In the genomic region with DNA sequence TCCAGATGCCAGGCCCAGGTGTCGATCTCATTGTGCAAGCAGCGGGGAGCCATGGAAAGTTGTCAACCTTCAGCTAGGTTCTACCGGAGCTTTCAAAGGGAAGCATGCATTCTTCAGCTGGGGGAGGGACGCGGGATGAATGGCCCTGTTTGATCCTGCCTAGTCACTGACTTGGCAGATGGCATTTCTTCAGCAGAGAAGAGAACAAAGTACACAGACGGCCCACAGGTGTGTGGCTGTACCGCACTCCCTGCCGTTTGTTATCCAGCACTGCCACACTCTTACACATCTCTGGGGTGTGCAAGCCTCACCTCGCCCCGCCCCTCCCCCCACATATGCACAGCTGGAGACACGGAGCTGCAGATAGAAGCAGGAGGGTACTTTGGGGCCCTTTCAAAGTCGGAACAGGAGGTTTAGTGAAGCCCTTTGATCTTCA, we compare ENCODE assay signal across 8 mouse cellular contexts.
DNase-seq lines count a peak whose midpoint lies in the region; ATAC-seq and TF ChIP-seq lines count a peak whose summit lies in the region.

No protein-coding gene starts in this region.

- WGBS in heart, embryonic 13.5 days = 21% methylated on average over 12 of the region's 12 CpGs
- 17% methylated on average over 12 of the region's 12 CpGs for WGBS in intestine, postnatal 0 days

- H3K27ac ChIP-seq in heart, embryonic 13.5 days (replicated peaks) = no peak overlapping the region
- no peak overlapping the region for H3K27ac ChIP-seq in intestine, postnatal 0 days (ENCODE audit: low read depth, low read length)

- ATAC-seq in heart, embryonic 13.5 days (ENCODE audit: extremely low read depth, insufficient number of reproducible peaks, low FRiP score, low TSS enrichment) = no peak
- peak; percentile 94 for ATAC-seq in intestine, postnatal 0 days
- ATAC-seq in megakaryocyte progenitor cell, adult 5-6 weeks (replicated peaks; ENCODE audit: poor library complexity) = peak; percentile 80

- no peak overlapping the region for H3K9ac ChIP-seq in heart, embryonic 13.5 days
- no peak overlapping the region for H3K9ac ChIP-seq in intestine, postnatal 0 days (ENCODE audit: low read depth, low read length)

- DNase-seq in heart, postnatal 25 days (ENCODE audit: low spot score) = no peak
- peak; percentile 24 for DNase-seq in Muller cell, postnatal 12 days (ENCODE audit: inconsistent ontology term)
- no peak for DNase-seq in layer of hippocampus, postnatal 36 days
- no peak for DNase-seq in cerebellum, postnatal 14 days
- DNase-seq in left cerebral cortex, adult 9 months (ENCODE audit: low spot score in 2 of 2) = no peak

- H3K4me2 ChIP-seq in heart, embryonic 13.5 days = peak overlapping the region; percentile 9; the same call in 1 of the 2 replicates
- peak overlapping the region; percentile 3; the same call in 1 of the 2 replicates for H3K4me2 ChIP-seq in intestine, postnatal 0 days (replicated peaks; ENCODE audit: low read depth)

- H3K9me3 ChIP-seq in heart, embryonic 13.5 days = no peaks in the 10 kb centered on the region
- H3K9me3 ChIP-seq in intestine, postnatal 0 days (ENCODE audit: control insufficient read depth) = no peaks in the 10 kb centered on the region

- intact Hi-C loops in heart, postnatal 25 days (cut with DNase I) = no loop called here

- peaks cover 70% of the 10 kb centered on the region for H3K36me3 ChIP-seq in heart, embryonic 13.5 days
- H3K36me3 ChIP-seq in intestine, postnatal 0 days (ENCODE audit: control insufficient read depth, insufficient read depth) = peaks cover under 1% of the 10 kb centered on the region; the same call in 1 of the 2 replicates

- peaks cover 15% of the 10 kb centered on the region for H3K4me1 ChIP-seq in heart, embryonic 13.5 days
- H3K4me1 ChIP-seq in intestine, postnatal 0 days (replicated peaks; ENCODE audit: control insufficient read depth, insufficient read depth, low read length) = peaks cover 5% of the 10 kb centered on the region; the same call in 1 of the 2 replicates

- H3K4me3 ChIP-seq in heart, embryonic 13.5 days = no peak overlapping the region
- no peak overlapping the region for H3K4me3 ChIP-seq in intestine, postnatal 0 days (ENCODE audit: low read depth, low read length)

- H3K27me3 ChIP-seq in heart, embryonic 13.5 days (replicated peaks) = no peaks in the 10 kb centered on the region
- H3K27me3 ChIP-seq in intestine, postnatal 0 days (replicated peaks; ENCODE audit: control insufficient read depth, insufficient read depth, low read length) = no peaks in the 10 kb centered on the region

- peak; percentile 44 for TF ChIP-seq CTCF in intestine, postnatal 0 days (IDR thresholded peaks at IDR 0.05; ENCODE audit: low read depth)
